Mouse (Mus musculus) lung, postnatal 0 days (tissue): ENCODE measurements at regions not wholly inside any gene's neighbourhood (a gene's known extent, or its start where the extent isn't known, plus 50 kb on each side); places are given as distances from the start of the nearest gene placed in this dataset.

Source experiments
- CTCF ChIP-seq: IDR thresholded peaks from 2 replicates; pipeline ENCODE4 v1.5.1; 2016; ENCODE audit warnings: antibody characterized with exemption, mild to moderate bottlenecking
- EP300 ChIP-seq: IDR thresholded peaks from 2 replicates; pipeline ENCODE4 v1.6.1; 2016; ENCODE audit warnings: antibody characterized with exemption, mild to moderate bottlenecking, control low read depth

DNA sequence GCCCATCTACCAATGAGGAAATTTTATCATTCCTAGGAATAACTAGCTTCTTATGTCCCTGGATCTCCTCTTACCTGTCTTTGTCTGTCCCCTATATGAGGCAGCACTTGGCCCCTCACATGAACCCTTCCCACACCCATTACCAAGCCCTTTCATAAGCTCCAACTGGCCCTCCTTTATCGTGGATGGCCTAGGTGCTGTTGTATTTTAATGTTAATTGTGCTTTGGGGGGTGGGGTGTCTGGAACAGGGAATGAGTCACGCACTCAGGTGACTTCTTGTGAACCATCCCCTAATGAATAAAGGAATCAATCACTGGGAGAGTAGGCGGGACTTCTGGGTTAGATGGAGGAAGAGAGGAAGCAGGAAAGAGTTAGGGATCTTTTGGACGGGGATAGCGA, 95.8 kb downstream of the Tmem17 start:
- TF ChIP-seq CTCF (no peak), EP300 (no peak)
